ENCODE assay signal across 8 mouse cellular contexts in the genomic region with DNA sequence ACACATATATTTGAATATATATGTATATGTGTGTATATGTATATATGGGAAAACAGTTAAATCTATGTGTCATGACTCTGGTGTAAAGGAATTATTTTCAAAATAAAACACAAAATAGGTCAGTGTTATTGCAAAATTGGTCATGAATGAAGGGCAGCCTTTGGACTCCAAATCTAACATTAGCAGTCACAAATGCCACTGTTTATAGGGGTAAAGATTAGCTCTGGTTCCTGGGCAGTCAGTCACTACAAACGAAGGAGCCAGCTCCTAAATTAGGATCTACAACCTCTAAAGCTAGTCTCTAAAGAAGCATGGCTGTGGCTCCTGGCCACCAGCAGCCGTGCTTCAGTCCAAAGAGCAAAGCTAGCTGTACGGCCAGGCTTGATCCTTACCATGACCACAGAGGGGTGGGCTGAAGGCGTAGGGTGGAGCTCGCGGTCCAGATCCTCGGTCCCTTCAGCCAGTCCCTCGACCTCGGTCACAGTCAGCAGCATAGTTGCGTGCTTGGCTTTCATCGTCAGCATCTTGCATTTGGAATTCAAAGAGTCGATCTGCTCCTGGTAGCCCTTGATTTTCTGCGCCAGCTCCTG.
DNase-seq lines count a peak whose midpoint lies in the region; ATAC-seq and TF ChIP-seq lines count a peak whose summit lies in the region.

No protein-coding gene starts in this region.

- H3K27me3 ChIP-seq in testis, adult 2 months (ENCODE audit: control insufficient read depth, insufficient read depth, low read length), result no peaks in the 10 kb centered on the region
- no peaks in the 10 kb centered on the region for H3K27me3 ChIP-seq in limb, embryonic 10.5 days (ENCODE audit: low read depth, poor library complexity, severe bottlenecking)
- H3K27me3 ChIP-seq in neural tube, embryonic 12.5 days (replicated peaks), result no peaks in the 10 kb centered on the region

- H3K27ac ChIP-seq in testis, adult 2 months (ENCODE audit: control insufficient read depth, insufficient read depth, low read depth, low read length), result no peak overlapping the region
- H3K27ac ChIP-seq in limb, embryonic 10.5 days, result peak overlapping the region; percentile 77
- H3K27ac ChIP-seq in neural tube, embryonic 12.5 days, result peak overlapping the region; percentile 43; the same call in 1 of the 2 replicates

- peak; percentile 43 for ATAC-seq in cerebellum, adult (ENCODE audit: insufficient number of reproducible peaks, low FRiP score, low TSS enrichment)
- ATAC-seq in neural tube, embryonic 12.5 days (ENCODE audit: low FRiP score, low read depth), result peak; percentile 87

- H3K9me3 ChIP-seq in limb, embryonic 10.5 days (replicated peaks), result no peaks in the 10 kb centered on the region
- no peaks in the 10 kb centered on the region for H3K9me3 ChIP-seq in neural tube, embryonic 12.5 days

- no peak for TF ChIP-seq POLR2A in testis, adult 2 months (IDR thresholded peaks at IDR 0.05; ENCODE audit: control insufficient read depth, low read depth, low read length)

- no peak for TF ChIP-seq CTCF in testis, adult 2 months (IDR thresholded peaks at IDR 0.05; ENCODE audit: control insufficient read depth, insufficient read depth, insufficient replicate concordance, low read depth, low read length)

- peak overlapping the region; percentile 70 for H3K4me2 ChIP-seq in neural tube, embryonic 12.5 days (replicated peaks)

- H3K36me3 ChIP-seq in testis, adult 2 months (ENCODE audit: control insufficient read depth, insufficient read depth, low read length), result no peaks in the 10 kb centered on the region
- no peaks in the 10 kb centered on the region for H3K36me3 ChIP-seq in limb, embryonic 10.5 days
- no peaks in the 10 kb centered on the region for H3K36me3 ChIP-seq in neural tube, embryonic 12.5 days

- peaks cover 2% of the 10 kb centered on the region; the same call in 1 of the 2 replicates for H3K4me1 ChIP-seq in testis, adult 2 months (ENCODE audit: control insufficient read depth, insufficient read depth, low read length)
- H3K4me1 ChIP-seq in limb, embryonic 10.5 days, result peaks cover 12% of the 10 kb centered on the region; the same call in 1 of the 2 replicates
- no peaks in the 10 kb centered on the region for H3K4me1 ChIP-seq in neural tube, embryonic 12.5 days

- H3K9ac ChIP-seq in neural tube, embryonic 12.5 days, result peak overlapping the region; percentile 53

- 1% methylated on average over 13 of the region's 13 CpGs for WGBS in limb, embryonic 10.5 days
- under 1% methylated on average over 13 of the region's 13 CpGs for WGBS in neural tube, embryonic 12.5 days

- peak overlapping the region; percentile 27 for H3K4me3 ChIP-seq in testis, adult 2 months (ENCODE audit: control insufficient read depth, low read depth, low read length)
- peak overlapping the region; percentile 56 for H3K4me3 ChIP-seq in limb, embryonic 10.5 days
- peak overlapping the region; percentile 47 for H3K4me3 ChIP-seq in neural tube, embryonic 12.5 days

- no peak for DNase-seq in cerebellum, postnatal 4 days (ENCODE audit: low spot score in 2 of 2)
- no peak for DNase-seq in testis, postnatal 10 days (ENCODE audit: low spot score)
- DNase-seq in limb, embryonic 10.5 days (ENCODE audit: low spot score), result no peak
- no peak for DNase-seq in layer of hippocampus, postnatal 14 days (ENCODE audit: low spot score in 2 of 2)
- DNase-seq in cerebellum, adult 11 months, result no peak
